Mouse (Mus musculus): ENCODE data around the gene Amn.

Amn gene

DNA sequence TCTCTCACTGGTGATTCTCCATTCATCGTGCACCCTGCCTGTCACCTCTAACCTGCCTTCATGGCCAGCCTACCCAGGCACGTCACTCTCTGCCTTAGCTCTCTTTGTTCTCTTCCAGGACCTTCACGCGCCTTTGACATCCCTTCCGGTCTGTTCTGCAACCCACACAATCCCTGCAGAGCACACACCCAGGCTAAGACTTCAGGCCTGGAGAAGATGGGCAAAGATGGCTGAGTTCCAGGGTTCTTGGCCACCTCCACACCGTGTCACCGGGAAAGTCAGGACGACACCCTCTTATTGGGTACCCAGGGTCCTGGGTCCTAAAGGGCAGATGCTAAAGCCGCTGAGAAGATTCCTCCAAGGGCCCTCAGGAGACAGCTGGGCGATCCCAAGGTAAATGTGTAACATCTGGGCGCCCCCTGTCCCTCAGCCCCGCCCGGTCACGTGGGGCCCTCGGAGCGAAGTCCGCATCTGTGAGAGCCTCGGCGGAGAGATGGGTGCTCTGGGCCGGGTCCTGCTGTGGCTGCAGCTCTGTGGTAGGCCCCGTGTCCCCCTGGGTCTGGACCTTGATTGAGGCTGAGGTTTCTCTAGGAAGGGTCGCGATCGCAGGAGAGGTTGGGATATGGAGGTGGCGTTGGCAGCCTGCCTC is at the start of gene Amn:
TSS of gene Amn (plus strand) at position 467 of the 649 bp plus-strand sequence.
- no peak for DNase-seq

DNA sequence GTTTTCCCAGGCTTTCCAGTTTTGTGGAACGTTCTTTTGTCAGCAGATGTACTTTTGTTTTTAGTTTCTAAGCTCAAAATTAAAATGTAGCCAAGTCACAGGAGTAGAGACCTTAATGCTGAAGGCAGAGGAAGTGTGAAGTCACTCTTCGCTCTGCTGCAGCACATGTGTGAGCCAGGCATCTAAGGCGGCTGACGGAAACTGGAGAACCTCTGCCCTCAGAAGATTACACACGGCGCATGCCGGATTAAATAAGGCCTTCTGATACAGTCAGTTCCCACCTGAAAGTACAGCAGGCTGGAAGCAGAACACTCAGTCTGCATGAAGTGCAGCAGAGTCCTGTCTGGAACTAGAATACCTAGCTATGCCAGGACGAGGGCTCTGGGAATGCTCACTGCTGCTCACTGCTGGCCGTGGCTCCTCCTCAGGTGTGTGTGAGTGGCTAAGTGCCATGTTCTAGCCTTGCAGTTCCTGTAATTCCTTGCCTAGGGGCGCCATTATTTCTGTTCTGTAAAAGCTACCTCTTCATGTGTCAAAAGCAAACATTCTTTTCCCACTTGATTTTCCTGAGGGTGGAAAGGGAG is 45.6 kb upstream of the Amn start:
- DNase-seq = no peak

DNA sequence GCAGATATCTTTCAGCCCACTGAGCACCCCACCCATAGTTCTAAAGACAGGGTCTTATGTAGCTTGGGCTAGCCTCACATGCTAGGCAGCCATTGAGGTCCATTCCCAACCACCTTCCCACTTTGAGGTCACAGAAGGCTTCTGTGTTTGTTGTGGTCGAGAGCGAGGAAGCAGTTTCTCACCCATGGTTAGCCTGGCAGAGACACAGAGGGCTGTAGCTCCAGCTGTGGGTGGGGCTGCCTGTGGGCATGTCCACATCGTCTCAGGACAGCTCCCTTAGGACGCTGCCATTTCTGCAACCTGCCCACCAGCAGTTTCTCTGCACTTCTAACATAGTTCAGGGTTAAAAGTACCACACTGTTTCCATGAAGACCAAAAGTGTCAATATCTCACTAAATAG is 43.5 kb upstream of the Amn start:
- DNase-seq = no peak

DNA sequence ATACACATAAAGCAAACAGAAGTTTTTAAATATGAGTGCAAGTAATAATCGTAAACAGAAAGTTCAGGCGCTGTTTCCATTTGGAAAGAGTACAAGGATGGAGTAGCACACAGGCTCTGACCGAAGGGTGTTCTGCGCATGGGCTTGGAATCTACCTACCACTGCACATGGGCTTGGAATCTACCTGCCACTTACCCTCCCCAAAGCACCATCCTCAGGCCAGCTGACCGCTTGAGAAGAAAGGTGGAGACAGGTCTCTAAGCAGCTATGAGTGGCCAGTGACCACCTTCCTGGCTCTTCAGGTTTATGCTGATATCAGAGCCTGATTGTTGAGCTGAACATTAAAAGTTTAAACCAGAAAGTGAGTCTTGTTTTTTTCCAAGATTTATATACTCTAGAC is 42.4 kb upstream of the Amn start:
- no peak for DNase-seq

DNA sequence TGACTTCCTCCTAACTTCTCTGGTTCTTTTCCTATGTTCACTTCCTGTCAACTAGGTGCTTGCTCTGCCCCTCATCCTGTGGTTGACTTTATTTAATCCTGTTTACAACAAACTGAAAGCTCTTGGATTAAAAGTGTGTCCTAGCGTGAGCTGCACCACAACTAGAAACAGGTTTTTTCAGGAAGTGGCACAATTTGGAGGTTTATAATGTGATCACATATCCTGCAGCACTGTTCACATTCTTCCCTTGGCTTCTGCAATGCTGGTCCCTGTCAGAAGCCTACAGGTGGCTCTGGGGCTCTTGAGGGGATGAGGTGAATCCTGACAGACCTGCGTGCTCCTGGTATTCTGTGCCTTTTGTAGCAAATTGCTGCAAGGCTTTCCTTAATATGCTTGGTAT is 40.1 kb upstream of the Amn start:
- DNase-seq = no peak

DNA sequence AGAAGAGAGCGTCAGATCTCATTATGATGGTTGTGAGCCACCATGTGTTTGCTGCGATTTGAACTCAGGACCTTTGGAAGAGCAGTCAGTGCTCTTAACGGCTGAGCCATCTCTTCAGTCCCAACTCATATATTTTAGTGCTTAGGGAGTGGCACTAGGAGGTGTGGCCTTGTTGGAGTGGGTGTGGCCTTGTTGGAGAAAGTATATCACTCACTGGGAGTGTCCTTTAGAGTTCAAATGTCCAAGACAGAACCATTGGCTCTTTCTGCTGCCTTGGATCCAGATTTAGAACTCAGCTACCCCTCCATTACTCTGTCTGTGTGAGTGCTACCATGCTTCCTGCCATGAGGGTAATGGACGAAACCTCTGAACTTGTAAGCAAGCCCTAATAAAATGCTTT is 37.1 kb upstream of the Amn start:
- no peak for DNase-seq

DNA sequence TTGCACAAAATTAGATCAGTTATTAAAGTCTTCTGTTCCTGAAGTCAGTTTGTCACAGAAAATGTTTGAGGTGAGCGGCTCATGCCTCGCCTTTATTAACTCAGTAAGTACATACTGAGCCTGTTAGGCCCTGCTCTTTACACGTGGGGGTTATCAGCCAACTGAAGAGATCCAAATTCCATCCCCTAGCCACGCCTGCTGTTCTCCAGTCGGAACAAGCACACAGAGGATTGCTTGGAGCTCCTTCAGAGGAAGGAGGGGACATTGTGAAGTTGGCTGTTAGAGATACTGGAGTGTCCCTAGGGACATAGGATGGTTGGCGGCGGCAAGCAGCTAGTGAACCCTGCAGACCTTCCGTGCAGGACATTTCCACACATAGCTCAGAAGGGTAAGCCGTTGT is 36.5 kb upstream of the Amn start:
- DNase-seq = no peak

DNA sequence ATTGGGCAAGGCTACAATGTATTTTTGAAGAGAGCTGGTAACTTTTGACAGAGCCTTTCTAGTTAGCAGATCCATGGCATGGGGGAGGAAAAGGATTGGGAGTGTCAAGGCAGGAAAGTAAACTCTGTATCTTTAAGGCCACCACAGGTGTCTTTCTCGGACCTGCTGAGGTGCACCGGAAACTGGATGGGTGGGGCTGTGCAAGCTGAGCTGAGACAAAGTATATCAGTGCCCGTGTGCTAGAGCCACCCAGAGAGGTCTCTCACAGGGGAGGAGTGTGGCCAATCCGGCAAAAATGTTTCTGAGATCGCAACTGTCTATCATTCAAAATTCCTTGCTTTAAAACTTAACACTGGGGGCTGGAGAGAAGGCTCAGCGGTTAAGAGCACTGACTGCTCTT is 35.3 kb upstream of the Amn start:
- DNase-seq = no peak

DNA sequence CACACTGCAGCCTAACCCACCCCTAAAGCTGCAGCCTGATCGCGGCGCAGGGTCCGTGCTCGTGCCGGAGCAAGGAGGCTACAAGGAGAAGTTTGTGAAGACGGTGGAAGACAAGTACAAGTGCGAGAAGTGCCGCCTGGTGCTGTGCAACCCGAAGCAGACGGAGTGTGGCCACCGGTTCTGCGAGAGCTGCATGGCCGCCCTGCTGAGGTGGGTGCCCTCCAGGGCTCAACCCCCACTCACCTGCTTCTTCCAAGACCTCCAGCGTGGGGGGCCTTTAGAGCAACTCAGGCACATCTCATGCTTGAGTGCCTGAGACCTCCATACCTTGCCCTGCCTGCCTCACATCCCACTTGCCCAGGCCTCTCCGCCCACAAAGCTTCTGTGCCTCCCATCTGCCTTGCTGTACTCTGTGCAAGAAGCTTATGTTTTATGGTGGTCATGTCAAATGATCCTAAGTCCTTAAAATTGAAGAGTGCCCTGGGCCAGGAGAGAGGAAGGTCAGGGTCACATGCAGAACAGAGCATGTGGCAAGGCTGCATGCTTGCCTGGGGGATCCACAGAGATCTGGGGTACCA is 33.2 kb upstream of the Amn start:
- DNase-seq = no peak

DNA sequence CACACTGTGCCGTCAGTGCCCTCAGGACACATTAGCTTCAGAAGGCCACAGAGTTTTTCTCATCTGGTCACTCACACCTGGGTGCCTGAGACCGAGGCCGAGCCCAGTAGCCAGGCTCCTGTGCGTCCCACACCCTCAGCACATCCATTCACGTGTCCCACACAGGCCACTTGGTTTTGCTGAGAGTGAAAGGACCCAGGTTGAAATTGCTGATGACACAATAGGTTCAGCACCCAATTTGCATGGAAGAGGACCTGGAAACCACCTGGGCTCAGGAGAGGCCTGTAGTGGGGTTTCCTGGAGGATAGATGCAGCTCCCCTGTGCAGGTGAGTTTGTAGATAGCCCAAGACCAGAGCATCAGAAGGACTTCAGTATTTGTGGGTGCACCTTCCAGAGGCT is 32.5 kb upstream of the Amn start:
- DNase-seq = no peak

DNA sequence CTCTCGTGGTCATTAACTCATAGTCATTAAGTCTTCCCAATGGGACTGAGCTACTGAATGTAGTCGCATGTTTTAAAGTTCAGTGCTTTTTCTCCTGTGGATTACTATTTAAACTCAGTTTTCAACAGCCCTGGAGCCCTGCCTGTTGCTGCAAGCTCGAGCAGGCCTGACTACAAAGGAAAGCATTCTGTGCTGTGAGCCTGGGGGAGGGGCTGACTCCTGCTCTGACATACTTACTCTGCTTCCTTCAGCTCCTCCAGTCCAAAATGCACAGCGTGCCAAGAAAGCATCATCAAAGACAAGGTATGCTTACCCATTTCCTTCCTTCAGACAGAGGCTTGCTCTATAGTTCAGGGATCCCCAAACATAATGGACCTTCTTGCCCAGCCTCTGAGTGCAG is 32.1 kb upstream of the Amn start:
- DNase-seq = no peak

DNA sequence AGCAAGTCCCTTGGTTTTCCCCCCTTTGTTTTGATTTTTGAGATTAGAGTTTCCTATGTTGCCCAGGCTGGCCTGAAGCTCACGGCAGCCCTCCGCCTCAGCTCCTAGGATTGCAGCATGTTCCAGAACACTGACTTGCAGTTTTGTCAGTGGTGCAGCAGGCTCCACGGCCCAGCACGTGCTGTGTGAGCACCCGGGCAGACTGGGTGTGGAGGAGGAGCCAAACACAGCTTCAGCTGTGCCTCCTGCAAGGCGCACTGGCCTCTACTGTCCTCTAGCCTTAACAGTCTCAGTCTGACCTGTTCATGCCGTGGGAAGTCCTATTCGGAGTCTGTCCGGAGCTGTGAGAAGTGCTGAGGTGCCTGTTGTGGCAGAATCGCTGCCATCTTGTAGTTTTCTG is 31.0 kb upstream of the Amn start:
- DNase-seq = no peak

DNA sequence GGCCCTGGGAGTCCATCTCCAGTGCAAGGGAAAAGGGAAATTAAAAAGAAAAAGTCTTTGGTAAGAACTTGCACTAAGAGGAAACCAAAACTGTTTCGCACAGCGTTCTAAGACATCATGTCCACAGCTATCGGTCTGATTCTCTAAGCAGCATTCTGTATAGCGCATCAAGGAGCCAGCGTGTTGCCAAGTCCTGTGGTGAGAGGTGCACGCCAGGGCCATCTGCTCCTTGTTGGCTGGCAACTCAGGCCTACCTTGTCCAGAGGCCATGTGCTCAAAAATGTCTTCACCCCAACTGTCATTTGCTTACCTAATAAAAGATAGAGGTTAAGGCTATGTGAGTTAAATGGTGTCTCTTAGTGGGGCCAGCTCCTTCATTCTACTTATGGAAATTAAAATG is 29.0 kb upstream of the Amn start:
- no peak for DNase-seq

DNA sequence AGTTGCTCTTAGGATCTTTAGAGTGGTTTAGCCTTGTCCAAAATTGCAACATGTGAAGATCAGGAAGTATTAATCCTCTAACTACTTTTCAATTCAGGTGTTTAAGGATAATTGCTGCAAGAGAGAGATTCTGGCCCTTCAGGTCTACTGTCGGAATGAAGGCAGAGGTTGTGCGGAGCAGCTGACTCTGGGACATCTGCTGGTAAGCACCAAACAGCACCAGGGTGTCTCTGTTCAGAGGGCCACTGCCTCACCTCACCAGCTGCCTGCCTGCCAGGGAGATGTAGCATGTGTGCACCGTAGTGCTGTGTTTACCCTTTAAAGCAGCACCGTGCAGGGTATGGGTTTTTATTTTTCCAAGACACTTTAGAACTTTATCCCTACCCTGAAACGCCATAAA is 28.5 kb upstream of the Amn start:
- DNase-seq = no peak

DNA sequence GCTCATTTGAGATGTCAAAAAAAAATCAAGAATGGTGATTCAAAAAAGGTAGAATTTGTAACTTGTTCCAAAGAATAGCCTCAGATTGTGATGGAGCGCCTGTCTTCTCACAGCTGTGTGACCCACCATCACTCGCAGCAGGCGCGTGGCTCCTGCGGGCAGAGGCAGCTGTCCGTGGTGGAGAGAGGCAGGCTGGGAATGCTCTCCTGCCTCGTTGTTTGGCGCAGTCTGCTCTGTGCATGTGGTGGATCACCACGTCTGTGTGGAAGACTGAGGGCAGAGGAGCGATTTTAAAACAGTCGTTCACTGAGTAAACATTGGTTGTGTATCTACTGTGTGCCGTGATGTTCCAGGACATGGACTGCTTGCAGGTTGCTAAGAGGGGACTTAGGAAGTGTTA is 27.2 kb upstream of the Amn start:
- DNase-seq = no peak

DNA sequence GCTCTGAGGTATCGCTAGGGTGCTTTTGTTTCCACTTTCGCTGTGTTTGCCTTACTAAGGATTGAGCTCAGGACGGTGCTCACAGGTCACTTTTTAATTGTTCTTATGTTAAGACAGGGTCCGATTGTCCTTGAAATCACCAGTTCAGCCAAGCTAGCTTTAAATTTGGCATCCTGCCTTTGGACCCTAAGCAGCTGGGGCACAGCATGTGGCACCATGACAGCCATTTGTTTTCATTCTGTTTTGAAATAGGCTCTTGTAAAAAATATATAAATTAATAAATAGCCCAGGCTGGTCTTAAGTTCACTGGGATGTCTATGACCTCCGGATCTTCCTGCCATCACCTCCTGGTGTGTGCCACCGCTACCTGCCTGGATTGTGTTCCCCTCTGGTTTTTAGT is 25.8 kb upstream of the Amn start:
- DNase-seq = no peak

DNA sequence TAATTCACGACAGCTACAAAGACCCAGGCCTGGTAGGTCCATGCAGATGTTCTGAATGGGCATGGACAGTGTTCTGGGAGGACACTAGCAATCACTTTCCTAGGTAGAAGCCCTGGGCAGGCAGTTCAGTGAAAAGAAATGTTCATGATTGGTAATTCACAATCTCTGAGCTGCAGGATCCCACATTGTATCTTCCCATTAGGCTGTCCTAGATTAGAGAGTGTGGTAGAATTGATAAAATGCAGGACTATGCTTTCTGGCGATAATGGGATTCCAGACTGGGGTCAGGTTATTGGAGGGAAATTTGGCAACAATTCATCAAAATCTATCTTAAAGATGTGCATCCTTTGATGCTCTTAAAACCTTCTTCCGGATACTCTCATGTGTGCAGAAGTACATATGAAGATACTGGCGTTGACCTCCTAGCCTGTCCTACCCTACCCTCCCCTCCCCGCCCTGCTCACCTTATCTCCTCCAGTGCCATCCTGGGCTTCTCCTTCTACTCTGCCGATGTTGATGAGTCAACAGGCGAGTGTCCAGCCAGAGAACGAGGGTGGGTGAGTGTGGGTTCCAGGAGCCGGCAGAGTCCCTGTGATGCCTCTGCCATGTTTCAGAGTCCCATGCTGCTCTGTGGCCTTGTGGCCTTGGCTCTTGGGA is 24.0 kb upstream of the Amn start:
- DNase-seq = peak; percentile 55

DNA sequence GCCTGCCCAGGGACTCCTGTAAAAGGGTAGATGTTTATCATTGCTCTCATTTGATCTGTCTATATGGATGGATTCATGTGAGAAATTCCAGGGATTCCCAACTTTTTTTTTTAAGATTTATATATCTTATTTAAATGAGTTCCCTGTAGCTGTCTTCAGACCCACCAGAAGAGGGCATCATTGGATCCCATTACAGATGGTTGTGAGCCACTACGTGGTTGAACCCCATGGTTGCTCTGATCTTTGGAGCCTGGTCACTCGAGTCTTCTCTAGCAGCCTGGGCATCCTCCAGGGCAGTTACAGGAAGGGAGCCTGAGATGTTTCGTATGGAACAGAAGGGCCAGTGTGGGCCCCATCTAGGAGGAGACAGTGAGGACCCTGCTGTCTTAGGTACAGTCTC is 21.8 kb upstream of the Amn start:
- no peak for DNase-seq

DNA sequence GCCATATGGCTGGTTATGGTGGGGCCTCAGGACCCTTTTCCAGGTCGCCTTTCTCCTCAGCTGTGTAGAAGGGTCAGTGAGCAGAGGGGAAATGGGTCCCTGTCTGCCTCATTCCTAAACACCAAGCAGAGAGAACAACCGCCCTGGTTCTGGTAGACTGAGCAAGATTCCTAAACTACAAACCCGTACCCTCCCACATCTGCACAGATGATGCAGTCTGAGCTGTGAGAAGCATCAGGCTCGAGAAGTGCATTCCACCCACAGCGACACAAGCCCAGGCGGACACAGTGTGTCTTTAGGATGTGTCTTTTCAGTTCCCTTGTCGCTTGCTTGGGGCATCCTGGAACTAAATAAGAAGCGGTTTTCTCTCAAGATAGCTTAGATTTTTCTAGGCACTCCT is 20.8 kb upstream of the Amn start:
- DNase-seq = no peak

DNA sequence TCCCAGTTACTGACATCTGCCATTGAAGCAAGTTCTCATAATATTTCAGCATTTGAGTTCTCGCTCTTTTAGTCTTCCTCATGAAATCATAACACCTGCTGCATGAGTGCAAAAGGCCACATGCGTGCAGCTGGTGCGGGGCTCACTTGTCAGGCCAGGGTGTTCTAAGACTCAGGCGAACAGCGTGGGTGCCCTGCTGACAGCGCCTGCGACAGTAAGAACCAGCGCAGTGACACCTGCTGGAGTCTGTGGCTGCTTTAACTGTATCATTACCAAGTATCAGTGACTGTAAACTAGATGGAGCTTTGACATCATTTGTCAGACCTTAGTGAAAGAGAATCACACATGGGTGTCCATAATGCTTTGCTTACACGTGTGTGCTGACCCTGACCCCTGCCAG is 19.7 kb upstream of the Amn start:
- no peak for DNase-seq

DNA sequence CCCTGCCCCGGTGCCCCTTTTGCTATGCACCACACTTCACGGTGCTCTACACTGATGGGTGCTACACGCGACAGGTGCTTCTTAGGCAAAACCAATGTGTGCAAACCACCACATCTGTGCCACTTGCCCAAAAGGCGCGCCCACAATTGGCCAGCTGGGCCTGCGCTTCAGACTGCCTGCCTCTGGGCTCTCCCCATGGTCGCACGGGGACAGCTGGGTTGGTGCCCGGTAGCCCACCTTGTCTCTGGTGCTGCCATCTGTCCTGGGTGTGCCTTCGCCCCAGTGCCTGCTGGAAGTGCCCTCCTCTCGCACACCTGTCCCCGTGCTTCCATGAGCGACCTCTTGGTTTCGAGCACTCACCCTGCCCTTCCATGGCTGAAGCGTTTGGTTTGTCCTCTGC is 7.2 kb upstream of the Amn start:
- DNase-seq = no peak

DNA sequence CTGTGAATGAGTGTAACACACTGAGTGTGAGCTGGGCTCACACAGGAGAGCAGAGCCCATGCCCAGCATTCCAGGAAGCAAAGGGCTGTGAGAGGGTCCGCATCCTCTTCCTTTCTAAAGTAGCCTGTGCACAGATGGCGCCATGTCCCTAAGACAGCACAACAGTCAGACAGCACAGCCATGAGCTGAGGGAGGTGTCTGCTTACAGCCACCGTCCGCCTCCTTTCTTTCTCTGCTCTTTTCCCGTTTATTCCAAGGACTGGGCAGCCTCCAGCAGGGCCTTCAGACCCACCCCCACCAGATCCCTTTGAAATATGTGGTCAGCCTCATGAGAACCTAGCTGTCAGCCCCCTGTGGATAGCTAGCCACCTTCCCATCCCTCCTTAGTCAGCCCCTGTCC is 5.7 kb upstream of the Amn start:
- no peak for DNase-seq

DNA sequence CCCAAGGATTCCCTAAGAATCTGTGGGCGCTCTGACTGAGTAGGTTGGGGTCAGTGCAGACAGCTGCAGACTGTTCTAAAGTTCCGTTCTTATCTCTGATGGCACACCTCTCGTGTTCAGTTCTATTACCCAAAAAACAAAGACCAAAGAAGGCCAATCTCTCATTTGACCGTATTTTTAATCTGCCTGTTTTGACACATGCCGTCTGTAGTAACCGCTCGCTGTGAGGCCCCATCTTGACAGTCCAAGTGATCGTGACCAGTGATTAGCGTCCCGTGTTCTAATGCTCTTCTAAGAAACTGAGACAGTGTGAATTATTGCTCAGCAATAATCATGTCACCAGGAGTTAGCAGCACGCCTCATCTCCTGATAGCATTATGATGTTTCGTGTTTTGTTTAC is 4.3 kb upstream of the Amn start:
- peak; percentile 48 for DNase-seq

DNA sequence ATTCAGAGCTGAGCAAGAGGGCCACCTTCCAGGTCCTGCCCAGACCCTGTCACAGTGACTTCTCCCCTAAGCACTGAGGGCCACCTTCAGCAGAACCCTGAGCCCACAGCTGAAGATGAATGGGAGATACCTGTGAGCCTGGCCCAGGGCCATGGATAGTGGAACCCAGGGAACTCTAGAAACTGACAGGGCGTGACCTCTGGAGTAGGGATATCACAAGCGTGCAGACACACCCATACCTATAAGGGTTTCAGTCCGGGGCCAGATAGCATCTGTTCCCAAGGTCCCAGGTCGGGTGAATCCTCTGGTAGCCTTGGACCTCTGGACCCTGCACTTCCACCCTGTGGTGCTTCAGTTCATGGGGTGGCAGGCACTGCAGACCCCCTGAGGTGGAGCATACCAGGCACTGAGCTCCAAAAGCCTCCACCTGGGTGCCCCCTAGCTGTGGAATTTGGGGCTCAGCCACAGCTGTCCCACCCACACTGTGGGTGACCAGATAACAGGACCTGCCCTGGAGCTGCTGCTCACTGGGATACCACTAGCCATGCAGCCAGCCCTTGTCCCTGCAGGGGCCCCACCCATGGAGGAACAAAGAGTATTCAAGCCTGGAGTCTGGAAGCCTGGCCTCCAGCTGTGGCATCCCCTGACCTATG is 3.1 kb upstream of the Amn start:
- DNase-seq = peak; percentile 71

Data from liver (tissue).